Mouse (Mus musculus) stomach, postnatal 0 days (tissue): ENCODE results near the gene Arf3. TPM values are rescaled to one million over a fixed set of nuclear protein-coding genes. Genes with fewer than 3 reads are reported as not detected.

Experiments
- ATAC-seq: fragments of 200-750 bp; cut with Nextera tagmentation; 2 replicates; pipeline ENCODE4 v1.8.0; 2017; ENCODE audit not compliant: low FRiP score, low TSS enrichment
- DNase-seq: peaks from one replicate; pipeline ENCODE4 v3.0.0-alpha.2; 2016; ENCODE audit warnings: low spot score
- H3K27ac ChIP-seq: fragments of 300-500 bp; sonication (generic); replicated peaks from 2 replicates; pipeline ENCODE4 v1.5.1; 2014; ENCODE audit warnings: mild to moderate bottlenecking, control low read depth
- H3K27me3 ChIP-seq: fragments of 300-500 bp; sonication (generic); 2 replicates; pipeline ENCODE4 v1.6.1; 2014; ENCODE audit warnings: low read length; ENCODE audit not compliant: control insufficient read depth, insufficient read depth
- H3K36me3 ChIP-seq: fragments of 300-500 bp; sonication (generic); 2 replicates; pipeline ENCODE4 v1.6.1; 2014; ENCODE audit warnings: low read length, mixed read lengths; ENCODE audit not compliant: control insufficient read depth, insufficient read depth
- H3K4me1 ChIP-seq: fragments of 300-500 bp; sonication (generic); replicated peaks from 2 replicates; pipeline ENCODE4 v1.6.1; 2014; ENCODE audit warnings: antibody characterized with exemption; ENCODE audit not compliant: control insufficient read depth, insufficient read depth
- H3K4me2 ChIP-seq: fragments of 300-500 bp; sonication (generic); replicated peaks from 2 replicates; pipeline ENCODE4 v1.6.1; 2014; ENCODE audit warnings: low read depth, mild to moderate bottlenecking, control low read depth, moderate library complexity
- H3K4me3 ChIP-seq: fragments of 300-500 bp; sonication (generic); 2 replicates; pipeline ENCODE4 v1.5.1; 2014; ENCODE audit warnings: low read depth, low read length, control low read depth
- H3K9ac ChIP-seq: fragments of 300-500 bp; sonication (generic); 2 replicates; pipeline ENCODE4 v1.6.1; 2014; ENCODE audit warnings: mild to moderate bottlenecking, low read length, control low read depth, mixed read lengths
- H3K9me3 ChIP-seq: fragments of 300-500 bp; sonication (generic); 2 replicates; pipeline ENCODE4 v1.6.1; 2016; ENCODE audit warnings: low read length; ENCODE audit not compliant: control insufficient read depth
- CTCF ChIP-seq: IDR thresholded peaks from 2 replicates; pipeline ENCODE4 v1.5.1; 2016; ENCODE audit warnings: antibody characterized with exemption, low read depth, mild to moderate bottlenecking, moderate library complexity
- EP300 ChIP-seq: optimal IDR thresholded peaks from 2 replicates; pipeline ENCODE3; 2016; ENCODE audit warnings: antibody characterized with exemption
- WGBS: fragments of 180-500 bp; shearing (Covaris S2); extraction: QIAGEN DNeasy Blood & Tissue Kit; methylation state at CpG from one replicate; pipeline ENCODE4 v1.1.7; 2014; 5-methylcytosine and 5-hydroxymethylcytosine counted together
- polyA plus RNA-seq: library from polyadenylated mRNA; unstranded; fragments of >200 nt; fragmentation: Nextera tagmentation; extraction: Ambion mirVana; gene quantifications from 2 replicates; pipeline ENCODE4 v1.2.1, GENCODE M21; 2015

The Arf3 gene
- polyA plus RNA-seq, 1 experiment from 2014 or later, result 29.5 TPM

- Histone ChIP-seq H3K4me1 (peaks cover 2% of the 10 kb centered on the region; the same call in 1 of the 2 replicates), H3K27me3 (peaks cover 16% of the 10 kb centered on the region; the same call in 1 of the 2 replicates), H3K36me3 (no peaks in the 10 kb centered on the region), H3K4me2 (peak overlapping the region; percentile 57), H3K27ac (no peak overlapping the region), H3K9ac (no peak overlapping the region), H3K9me3 (no peaks in the 10 kb centered on the region), H3K4me3 (peak overlapping the region; percentile 34)
- ATAC-seq (peak; percentile 33; the same call in 1 of the 2 replicates), DNase-seq (peak; percentile 57)
- TF ChIP-seq CTCF (no peak), EP300 (no peak)
- WGBS, result 4% methylated on average over 55 of the region's 58 CpGs
These were observed 44.1 kb upstream of the Arf3 start for GRCm38 (mm10) chr15:98806809-98807770.

- Histone ChIP-seq H3K9ac (no peak overlapping the region), H3K36me3 (no peaks in the 10 kb centered on the region), H3K27ac (no peak overlapping the region), H3K9me3 (no peaks in the 10 kb centered on the region), H3K4me1 (peaks cover 2% of the 10 kb centered on the region; the same call in 1 of the 2 replicates), H3K4me2 (peak overlapping the region; percentile 57), H3K4me3 (peak overlapping the region; percentile 45), H3K27me3 (peaks cover 17% of the 10 kb centered on the region)
- DNase-seq, result no peak
- 33% methylated on average over 30 of the region's 30 CpGs for WGBS
- ATAC-seq, result peak; percentile 3; the same call in 1 of the 2 replicates
- no peak for TF ChIP-seq CTCF
- no peak for TF ChIP-seq EP300
These were observed 43.2 kb upstream of the Arf3 start for GRCm38 (mm10) chr15:98806071-98806808.

- DNase-seq, result peak; percentile 78
- peaks cover 2% of the 10 kb centered on the region; the same call in 1 of the 2 replicates for H3K4me1 ChIP-seq
- no peaks in the 10 kb centered on the region for H3K36me3 ChIP-seq
- H3K4me2 ChIP-seq, result peak overlapping the region; percentile 79
- H3K27ac ChIP-seq, result no peak overlapping the region
- H3K9ac ChIP-seq, result peak overlapping the region; percentile 52; the same call in 1 of the 2 replicates
- WGBS, result 3% methylated on average over 63 of the region's 64 CpGs
- H3K27me3 ChIP-seq, result peaks cover 23% of the 10 kb centered on the region
- no peaks in the 10 kb centered on the region for H3K9me3 ChIP-seq
- H3K4me3 ChIP-seq, result peak overlapping the region; percentile 45
- 0 out of 2 replicates have a peak, but pooled peaks have one; percentile 43 for ATAC-seq
- TF ChIP-seq CTCF (peak; percentile 76), EP300 (no peak)
These were observed 42.5 kb upstream of the Arf3 start for GRCm38 (mm10) chr15:98805324-98806040.

GRCm38 (mm10) chr15:98804054-98804453 is 41.0 kb upstream of the Arf3 start:
- ATAC-seq (no peak; the same call in 1 of the 2 replicates), DNase-seq (peak; percentile 87)
- H3K9ac ChIP-seq, result no peak overlapping the region
- H3K27me3 ChIP-seq, result peaks cover 24% of the 10 kb centered on the region
- no peak overlapping the region for H3K27ac ChIP-seq
- H3K4me2 ChIP-seq, result peak overlapping the region; percentile 31
- H3K9me3 ChIP-seq, result no peaks in the 10 kb centered on the region
- H3K4me1 ChIP-seq, result peaks cover 2% of the 10 kb centered on the region; the same call in 1 of the 2 replicates
- no peaks in the 10 kb centered on the region for H3K36me3 ChIP-seq
- TF ChIP-seq CTCF, result peak; percentile 86
- no peak for TF ChIP-seq EP300
- H3K4me3 ChIP-seq, result no peak overlapping the region
- WGBS, result 0% methylated on average over 32 of the region's 32 CpGs

GRCm38 (mm10) chr15:98802926-98803325 is 39.9 kb upstream of the Arf3 start:
- ATAC-seq (no peak), DNase-seq (no peak)
- H3K27me3 ChIP-seq, result peaks cover 28% of the 10 kb centered on the region
- H3K4me3 ChIP-seq, result no peak overlapping the region
- no peak overlapping the region for H3K27ac ChIP-seq
- no peak for TF ChIP-seq CTCF
- TF ChIP-seq EP300, result no peak
- no peak overlapping the region for H3K9ac ChIP-seq
- H3K4me2 ChIP-seq, result no peak overlapping the region
- peaks cover 2% of the 10 kb centered on the region; the same call in 1 of the 2 replicates for H3K4me1 ChIP-seq
- 10% methylated on average over 8 of the region's 8 CpGs for WGBS
- H3K9me3 ChIP-seq, result no peaks in the 10 kb centered on the region
- H3K36me3 ChIP-seq, result no peaks in the 10 kb centered on the region
